Mouse (Mus musculus) erythroblast, embryonic 14.5 days (primary cell): ENCODE results near the gene Prkar1a.

ENCODE experiments used
- GATA1 ChIP-seq: IDR thresholded peaks from 2 replicates; pipeline ENCODE4 v1.6.1; 2012; ENCODE audit warnings: low read length, inconsistent platforms, mixed read lengths
- TAL1 ChIP-seq: IDR thresholded peaks from 3 replicates; pipeline ENCODE4 v1.6.1; 2012; ENCODE audit warnings: low read length, inconsistent platforms, mixed read lengths

GRCm38 (mm10) chr11:109610046-109610794 lies 39.0 kb upstream of the Prkar1a start:
- TF ChIP-seq GATA1: no peak
- no peak for TF ChIP-seq TAL1
